Mouse (Mus musculus) ovary, postnatal 14 days (tissue): ENCODE data around the gene 2010111I01Rik.
"Not testable (repeated sequence)": the region's sequence is repeated elsewhere in the genome, so short reads cannot be mapped to it uniquely, and the experiment has no call there.

Source experiments
- DNase-seq: peaks from one replicate; pipeline ENCODE4 v3.0.0; 2022; ENCODE audit warnings: low spot score

The 2010111I01Rik gene

GRCm38 (mm10) chr13:63291016-63291415 lies 326.3 kb downstream of the 2010111I01Rik start:
- DNase-seq = no peak

- DNase-seq = no peak
Observed at GRCm38 (mm10) chr13:63293647-63294046, 329.0 kb downstream of the 2010111I01Rik start.

- no peak for DNase-seq
Observed at GRCm38 (mm10) chr13:63294359-63295193, 329.9 kb downstream of the 2010111I01Rik start.

DNA sequence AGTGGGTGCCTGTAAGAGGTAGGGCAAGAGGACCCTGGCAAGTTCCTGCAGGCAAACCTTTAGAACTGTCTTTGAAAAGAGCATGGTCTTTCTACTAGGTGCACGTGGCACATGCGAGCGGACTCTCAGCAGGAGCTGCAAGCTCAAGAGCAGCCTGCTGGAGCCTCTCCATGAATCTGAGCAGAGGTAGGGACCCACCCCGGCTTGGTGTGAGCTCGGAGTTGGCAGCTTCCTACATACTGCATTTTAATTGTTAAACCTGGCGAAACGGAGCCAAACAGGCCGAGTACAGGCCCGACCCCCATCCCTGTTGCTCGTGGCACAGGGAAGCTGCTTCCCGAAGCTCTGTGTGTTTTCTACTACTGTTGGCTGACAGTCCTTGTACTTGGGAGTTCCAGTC lies 331.6 kb downstream of the 2010111I01Rik start:
- DNase-seq = no peak

- DNase-seq = no peak
Observed at GRCm38 (mm10) chr13:63297003-63297402, 332.3 kb downstream of the 2010111I01Rik start.

GRCm38 (mm10) chr13:63297933-63298332 lies 333.2 kb downstream of the 2010111I01Rik start:
- no peak for DNase-seq

GRCm38 (mm10) chr13:63298931-63299330 lies 334.2 kb downstream of the 2010111I01Rik start:
- DNase-seq = no peak

DNA sequence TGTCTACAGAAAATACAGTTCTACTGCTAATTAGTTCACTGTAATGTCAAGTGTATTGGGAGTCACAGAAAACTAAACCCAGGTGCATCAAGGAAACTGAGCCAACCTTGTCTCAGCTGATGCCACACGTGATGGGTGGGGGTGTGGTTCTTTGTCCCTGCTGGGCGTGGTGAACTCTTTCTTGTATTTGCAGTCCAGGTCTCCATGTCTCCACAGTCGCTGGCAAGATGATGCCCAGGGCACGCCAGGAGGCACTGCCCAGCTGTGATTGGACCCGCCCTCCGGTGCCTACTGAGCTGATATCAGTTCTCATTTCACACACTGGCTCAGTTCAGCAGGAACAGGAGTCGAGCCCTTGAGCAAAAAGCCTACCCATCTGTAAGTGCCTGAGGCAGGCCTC lies 336.2 kb downstream of the 2010111I01Rik start:
- DNase-seq = no peak

DNA sequence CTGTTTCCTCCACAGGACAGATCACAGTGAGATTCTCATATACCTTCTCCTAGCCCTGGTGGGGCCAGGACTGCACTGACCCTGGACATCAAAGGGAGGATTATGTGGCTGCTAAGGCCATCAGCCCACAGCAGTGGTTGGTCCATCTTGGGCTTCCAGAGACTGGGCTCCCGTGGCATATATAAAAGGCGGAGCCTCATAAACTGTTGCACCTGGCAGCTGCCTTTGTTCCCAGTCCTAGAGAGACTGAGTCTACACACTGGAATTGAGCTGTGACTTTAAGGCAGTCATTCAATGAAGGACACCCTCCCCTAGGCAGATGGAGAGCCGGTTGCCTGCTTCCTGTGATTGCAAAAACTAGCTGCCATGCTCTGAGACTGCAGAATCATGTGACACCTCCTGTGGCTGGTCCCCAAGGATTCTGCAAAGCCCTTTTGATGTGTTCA lies 337.1 kb downstream of the 2010111I01Rik start:
- DNase-seq = no peak

DNA sequence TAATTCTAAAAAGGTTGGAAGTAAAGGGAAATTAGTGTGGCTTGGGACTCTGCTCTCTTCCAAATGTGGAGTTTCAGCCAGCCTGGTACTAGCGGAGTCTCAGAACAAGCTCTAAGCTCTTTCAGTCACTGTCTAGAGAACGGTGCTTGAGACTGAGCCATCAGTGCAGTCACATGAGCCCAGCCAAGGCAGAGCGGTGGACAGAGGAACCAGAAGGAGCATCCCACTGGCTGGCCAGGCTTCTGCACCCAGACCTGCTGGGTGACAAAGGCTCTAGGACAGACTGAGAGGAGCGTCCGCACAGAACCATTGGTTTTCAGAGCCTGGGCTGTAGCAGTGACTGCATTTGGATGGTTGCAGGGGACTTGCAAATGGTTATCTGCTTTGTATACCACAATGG lies 337.7 kb downstream of the 2010111I01Rik start:
- DNase-seq = no peak

GRCm38 (mm10) chr13:63304124-63304792 lies 339.6 kb downstream of the 2010111I01Rik start:
- no peak for DNase-seq

DNA sequence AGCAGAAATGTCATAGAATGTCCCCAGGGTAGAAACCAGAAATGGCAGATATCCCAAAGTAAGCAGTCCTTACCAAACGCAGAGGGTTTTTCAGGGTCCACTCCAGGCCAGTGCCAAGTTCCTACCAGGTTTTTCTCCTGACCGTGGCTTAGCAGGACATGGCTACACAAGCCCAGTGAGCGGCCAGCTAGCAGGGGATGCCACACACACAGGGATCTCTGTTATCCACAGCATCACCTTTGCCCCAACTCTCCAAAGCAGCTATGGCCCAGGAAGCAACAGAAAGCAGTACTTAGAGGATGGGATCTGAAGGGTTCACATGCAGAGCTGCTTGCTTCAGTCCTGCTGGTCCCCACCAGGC lies 340.1 kb downstream of the 2010111I01Rik start:
- no peak for DNase-seq

- no peak for DNase-seq
Observed at GRCm38 (mm10) chr13:63305160-63306011, 340.7 kb downstream of the 2010111I01Rik start.

DNA sequence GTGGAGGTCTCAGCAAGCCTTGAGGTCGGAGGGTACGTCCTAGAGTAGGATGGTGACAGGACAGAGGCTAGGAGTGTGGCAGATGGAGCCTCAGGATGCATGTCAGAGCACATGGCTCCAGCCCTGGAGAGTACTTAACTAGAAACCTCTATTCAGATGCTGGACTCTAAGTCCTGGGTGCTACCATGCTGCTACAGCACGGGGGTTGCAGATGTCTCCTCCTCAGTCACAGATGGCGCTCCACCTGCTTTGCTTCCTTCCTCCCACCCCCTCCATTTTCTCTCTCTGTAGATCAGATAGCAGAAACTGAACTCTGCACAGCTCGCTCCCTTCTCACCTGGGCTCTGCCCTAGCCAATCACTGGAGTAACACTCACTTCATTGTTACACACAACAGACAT lies 342.1 kb downstream of the 2010111I01Rik start:
- no peak for DNase-seq

GRCm38 (mm10) chr13:63309563-63309962 lies 344.9 kb downstream of the 2010111I01Rik start:
- DNase-seq = no peak

DNA sequence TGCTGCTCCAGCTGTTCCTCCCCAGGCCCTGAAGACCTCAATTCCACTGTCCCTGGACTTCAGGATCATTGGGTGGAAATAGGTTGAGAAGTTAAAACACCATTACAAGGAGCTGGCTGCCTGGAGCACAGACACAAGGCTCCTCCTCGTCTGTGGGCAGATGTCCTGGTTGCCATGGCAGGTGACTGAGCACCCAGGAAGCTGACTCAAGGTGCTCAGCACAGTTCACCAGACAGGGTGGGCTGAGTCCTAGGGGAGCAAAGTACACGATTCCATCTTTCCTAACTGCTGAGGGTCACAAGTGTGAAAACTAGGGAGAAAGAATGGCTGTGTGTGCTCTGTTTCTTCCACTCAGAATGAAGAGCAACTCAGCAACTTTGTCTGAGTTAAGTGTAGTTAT lies 346.5 kb downstream of the 2010111I01Rik start:
- no peak for DNase-seq

DNA sequence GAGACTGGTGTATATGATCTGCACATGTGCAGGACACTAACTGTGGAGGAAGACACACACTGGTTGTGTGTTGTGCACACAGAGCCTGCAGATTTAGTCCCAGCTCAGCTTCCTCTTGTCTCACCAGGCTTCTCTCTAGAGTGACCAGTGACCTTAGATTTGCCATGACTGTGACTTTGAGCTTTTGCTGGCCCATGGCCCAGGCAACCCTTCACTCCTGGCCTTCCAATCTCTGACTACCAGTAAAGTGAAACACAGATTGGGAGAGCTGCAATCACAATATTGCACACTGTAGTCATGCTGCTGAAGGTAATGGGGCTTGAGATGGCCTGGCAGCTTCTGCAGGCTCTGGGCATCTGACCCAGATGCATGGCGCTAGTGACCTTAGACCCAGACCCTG lies 348.6 kb downstream of the 2010111I01Rik start:
- no peak for DNase-seq

- no peak for DNase-seq
Observed at GRCm38 (mm10) chr13:63313748-63314607, 349.3 kb downstream of the 2010111I01Rik start.

- no peak for DNase-seq
Observed at GRCm38 (mm10) chr13:63314608-63314920, 349.9 kb downstream of the 2010111I01Rik start.

GRCm38 (mm10) chr13:63315111-63315510 lies 350.4 kb downstream of the 2010111I01Rik start:
- not testable (repeated sequence) for DNase-seq

GRCm38 (mm10) chr13:63315777-63316176 lies 351.1 kb downstream of the 2010111I01Rik start:
- DNase-seq = no peak

DNA sequence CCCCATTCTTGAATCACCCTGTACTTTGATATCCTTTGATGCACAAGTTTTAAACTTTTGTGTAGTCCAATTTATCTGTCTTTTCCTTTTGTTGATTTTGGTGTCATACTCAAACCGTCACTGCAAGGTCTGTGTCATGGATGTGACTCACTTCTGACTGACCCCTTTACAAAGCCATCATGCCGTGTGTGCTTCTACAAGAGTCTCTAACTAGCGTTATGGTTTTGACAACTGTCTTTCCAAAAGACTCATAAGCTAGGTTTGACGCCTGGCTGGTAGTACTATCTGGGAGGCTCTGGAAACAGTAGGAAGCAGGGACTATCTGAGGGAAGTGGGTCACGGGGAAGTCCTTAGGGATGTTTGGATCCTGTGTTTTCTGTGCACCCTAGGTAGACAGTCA lies 351.7 kb downstream of the 2010111I01Rik start:
- DNase-seq = no peak
